Mouse (Mus musculus) stomach, embryonic 16.5 days (tissue): ENCODE results near the gene Olfr64. TPM values are rescaled to one million over a fixed set of nuclear protein-coding genes. Genes with fewer than 3 reads are reported as not detected.

Experiments
- ATAC-seq: fragments of 200-750 bp; cut with Nextera tagmentation; 2 replicates; pipeline ENCODE4 v1.8.0; 2017; ENCODE audit warnings: moderate number of reproducible peaks, moderate TSS enrichment; ENCODE audit not compliant: insufficient read depth, low FRiP score
- H3K27ac ChIP-seq: fragments of 300-500 bp; sonication (generic); 2 replicates; pipeline ENCODE4 v1.5.1; 2014; ENCODE audit warnings: low read length
- H3K27me3 ChIP-seq: fragments of 300-500 bp; sonication (generic); 2 replicates; pipeline ENCODE4 v1.6.1; 2014; ENCODE audit warnings: low read length, control low read depth, mixed read lengths; ENCODE audit not compliant: control insufficient read depth, insufficient read depth
- H3K36me3 ChIP-seq: fragments of 300-500 bp; sonication (generic); 2 replicates; pipeline ENCODE4 v1.6.1; 2014; ENCODE audit warnings: low read length; ENCODE audit not compliant: control insufficient read depth, insufficient read depth
- H3K4me1 ChIP-seq: fragments of 300-500 bp; sonication (generic); 2 replicates; pipeline ENCODE4 v1.6.1; 2014; ENCODE audit warnings: low read length, control low read depth, mixed read lengths; ENCODE audit not compliant: control insufficient read depth, insufficient read depth
- H3K4me2 ChIP-seq: fragments of 300-500 bp; sonication (generic); 2 replicates; pipeline ENCODE4 v1.6.1; 2014; ENCODE audit warnings: low read depth, low read length, mixed read lengths
- H3K4me3 ChIP-seq: fragments of 300-500 bp; sonication (generic); replicated peaks from 2 replicates; pipeline ENCODE4 v1.5.1; 2014; ENCODE audit warnings: mild to moderate bottlenecking, low read length
- H3K9ac ChIP-seq: fragments of 300-500 bp; sonication (generic); 2 replicates; pipeline ENCODE4 v1.6.1; 2014; ENCODE audit warnings: low read length
- H3K9me3 ChIP-seq: fragments of 300-500 bp; sonication (generic); replicated peaks from 2 replicates; pipeline ENCODE4 v1.6.1; 2016; ENCODE audit warnings: low read length, control low read depth; ENCODE audit not compliant: control insufficient read depth
- WGBS: fragments of 180-500 bp; shearing (Covaris S2); extraction: QIAGEN DNeasy Blood & Tissue Kit; methylation state at CpG from one replicate; pipeline ENCODE4 v1.1.7; 2014; 5-methylcytosine and 5-hydroxymethylcytosine counted together
- polyA plus RNA-seq: library from polyadenylated mRNA; unstranded; fragments of >200 nt; fragmentation: Nextera tagmentation; extraction: Ambion mirVana; gene quantifications from 2 replicates; pipeline ENCODE4 v1.2.1, GENCODE M21; 2015

Gene Olfr64
- polyA plus RNA-seq, 1 experiment from 2014 or later, result not detected

- no peak overlapping the region for H3K27ac ChIP-seq
- no peak overlapping the region for H3K4me2 ChIP-seq
- no peaks in the 10 kb centered on the region for H3K27me3 ChIP-seq
- H3K9me3 ChIP-seq, result no peaks in the 10 kb centered on the region
- H3K9ac ChIP-seq, result no peak overlapping the region
- 69% methylated on average over 2 of the region's 2 CpGs for WGBS
- no peak overlapping the region for H3K4me3 ChIP-seq
- H3K36me3 ChIP-seq, result no peaks in the 10 kb centered on the region
- no peaks in the 10 kb centered on the region for H3K4me1 ChIP-seq
- ATAC-seq, result no peak
Measured at GRCm38 (mm10) chr7:103877093-103877492, 17.2 kb downstream of the Olfr64 start.

- Histone ChIP-seq H3K9me3 (no peaks in the 10 kb centered on the region), H3K9ac (no peak overlapping the region), H3K4me1 (no peaks in the 10 kb centered on the region), H3K36me3 (no peaks in the 10 kb centered on the region), H3K4me3 (no peak overlapping the region), H3K4me2 (no peak overlapping the region), H3K27ac (no peak overlapping the region), H3K27me3 (no peaks in the 10 kb centered on the region)
- no peak for ATAC-seq
- WGBS, result 45% methylated on average over 5 of the region's 5 CpGs
Measured at GRCm38 (mm10) chr7:103874451-103874850, 19.8 kb downstream of the Olfr64 start.

GRCm38 (mm10) chr7:103873064-103873463 lies 21.2 kb downstream of the Olfr64 start:
- Histone ChIP-seq H3K9me3 (no peaks in the 10 kb centered on the region), H3K27me3 (no peaks in the 10 kb centered on the region), H3K36me3 (no peaks in the 10 kb centered on the region), H3K4me1 (no peaks in the 10 kb centered on the region), H3K27ac (no peak overlapping the region), H3K4me3 (no peak overlapping the region), H3K4me2 (no peak overlapping the region), H3K9ac (no peak overlapping the region)
- ATAC-seq, result no peak
- 2% methylated on average over 1 of the region's 1 CpGs for WGBS

GRCm38 (mm10) chr7:103870667-103871066 lies 23.6 kb downstream of the Olfr64 start:
- ATAC-seq, result 0 out of 2 replicates have a peak, but pooled peaks have one; percentile 47
- H3K36me3 ChIP-seq, result no peaks in the 10 kb centered on the region
- no peaks in the 10 kb centered on the region for H3K27me3 ChIP-seq
- H3K9ac ChIP-seq, result no peak overlapping the region
- H3K9me3 ChIP-seq, result no peaks in the 10 kb centered on the region
- no peak overlapping the region for H3K27ac ChIP-seq
- H3K4me2 ChIP-seq, result no peak overlapping the region
- no peaks in the 10 kb centered on the region for H3K4me1 ChIP-seq
- no peak overlapping the region for H3K4me3 ChIP-seq

GRCm38 (mm10) chr7:103865716-103866115 lies 28.6 kb downstream of the Olfr64 start:
- H3K4me1 ChIP-seq, result no peaks in the 10 kb centered on the region
- no peaks in the 10 kb centered on the region for H3K9me3 ChIP-seq
- no peaks in the 10 kb centered on the region for H3K36me3 ChIP-seq
- H3K4me3 ChIP-seq, result no peak overlapping the region
- no peak overlapping the region for H3K9ac ChIP-seq
- peak; percentile 73 for ATAC-seq
- H3K27me3 ChIP-seq, result no peaks in the 10 kb centered on the region
- no peak overlapping the region for H3K27ac ChIP-seq
- H3K4me2 ChIP-seq, result no peak overlapping the region

- Histone ChIP-seq H3K36me3 (no peaks in the 10 kb centered on the region), H3K4me1 (no peaks in the 10 kb centered on the region), H3K9ac (no peak overlapping the region), H3K27me3 (no peaks in the 10 kb centered on the region), H3K9me3 (no peaks in the 10 kb centered on the region), H3K4me2 (no peak overlapping the region), H3K4me3 (no peak overlapping the region), H3K27ac (no peak overlapping the region)
- WGBS, result 81% methylated on average over 3 of the region's 3 CpGs
- ATAC-seq, result no peak
Measured at GRCm38 (mm10) chr7:103861531-103861930, 32.8 kb downstream of the Olfr64 start.

- WGBS, result 21% methylated on average over 1 of the region's 1 CpGs
- no peak overlapping the region for H3K4me3 ChIP-seq
- ATAC-seq, result peak; percentile 90
- H3K4me1 ChIP-seq, result no peaks in the 10 kb centered on the region
- H3K27ac ChIP-seq, result no peak overlapping the region
- no peaks in the 10 kb centered on the region for H3K9me3 ChIP-seq
- H3K36me3 ChIP-seq, result no peaks in the 10 kb centered on the region
- no peak overlapping the region for H3K4me2 ChIP-seq
- H3K27me3 ChIP-seq, result no peaks in the 10 kb centered on the region
- no peak overlapping the region for H3K9ac ChIP-seq
Measured at GRCm38 (mm10) chr7:103860855-103861254, 33.4 kb downstream of the Olfr64 start.

- Histone ChIP-seq H3K4me2 (no peak overlapping the region), H3K36me3 (no peaks in the 10 kb centered on the region), H3K27ac (no peak overlapping the region), H3K9me3 (no peaks in the 10 kb centered on the region), H3K9ac (no peak overlapping the region), H3K4me3 (no peak overlapping the region), H3K4me1 (no peaks in the 10 kb centered on the region), H3K27me3 (no peaks in the 10 kb centered on the region)
- 53% methylated on average over 2 of the region's 2 CpGs for WGBS
- ATAC-seq, result peak; percentile 82
Measured at GRCm38 (mm10) chr7:103859076-103859475, 35.2 kb downstream of the Olfr64 start.

GRCm38 (mm10) chr7:103854669-103855068 lies 39.6 kb downstream of the Olfr64 start:
- H3K4me3 ChIP-seq, result no peak overlapping the region

GRCm38 (mm10) chr7:103853090-103853489 lies 41.2 kb downstream of the Olfr64 start, which contains the start of gene Hbb-y:
Gene Hbb-y (minus strand): TSS chr7:103853216.
- no peaks in the 10 kb centered on the region for H3K27me3 ChIP-seq
- H3K4me1 ChIP-seq, result no peaks in the 10 kb centered on the region
- no peak within 1 kb of the TSS for H3K9ac ChIP-seq
- H3K36me3 ChIP-seq, result no peaks in the 10 kb centered on the region
- H3K9me3 ChIP-seq, result no peaks in the 10 kb centered on the region
- no peak within 1 kb of the TSS for H3K4me3 ChIP-seq
- H3K27ac ChIP-seq, result no peak within 1 kb of the TSS
- ATAC-seq, result no peak
- no peak within 1 kb of the TSS for H3K4me2 ChIP-seq
- WGBS, result 64% methylated on average over 2 of the region's 2 CpGs

More at GRCm38 (mm10) chr7:103854669-103855068, 39.6 kb downstream of the Olfr64 start:
- 56% methylated on average over 1 of the region's 1 CpGs for WGBS
- Histone ChIP-seq H3K9ac (no peak overlapping the region), H3K9me3 (no peaks in the 10 kb centered on the region), H3K27ac (no peak overlapping the region), H3K36me3 (no peaks in the 10 kb centered on the region), H3K27me3 (no peaks in the 10 kb centered on the region), H3K4me1 (no peaks in the 10 kb centered on the region), H3K4me2 (no peak overlapping the region)
- ATAC-seq, result no peak
